ENCODE assay signal across 7 mouse cellular contexts in genomic region chr13:9795889-9796631, GRCm38 (mm10). TPM values are rescaled to one million over a fixed set of nuclear protein-coding genes. Genes with fewer than 3 reads are reported as not detected.
DNase-seq lines count a peak whose midpoint lies in the region; ATAC-seq and TF ChIP-seq lines count a peak whose summit lies in the region.

No protein-coding gene starts in this region.

- ATAC-seq in kidney, postnatal 0 days (replicated peaks; ENCODE audit: low FRiP score, low read depth), result no peak
- peak; percentile 80 for ATAC-seq in hindbrain, embryonic 14.5 days (ENCODE audit: low FRiP score)
- ATAC-seq in neural tube, embryonic 12.5 days (ENCODE audit: low FRiP score, low read depth), result peak; percentile 83

- no peaks in the 10 kb centered on the region for H3K9me3 ChIP-seq in kidney, postnatal 0 days (replicated peaks; ENCODE audit: low read length)
- H3K9me3 ChIP-seq in hindbrain, embryonic 14.5 days (ENCODE audit: control insufficient read depth, low read length), result no peaks in the 10 kb centered on the region
- no peaks in the 10 kb centered on the region for H3K9me3 ChIP-seq in neural tube, embryonic 12.5 days

- 7% methylated on average over 12 of the region's 12 CpGs for WGBS in kidney, postnatal 0 days
- WGBS in hindbrain, embryonic 14.5 days, result under 1% methylated on average over 12 of the region's 12 CpGs
- WGBS in neural tube, embryonic 12.5 days, result 2% methylated on average over 12 of the region's 12 CpGs

- no peak for TF ChIP-seq CTCF in kidney, postnatal 0 days (IDR thresholded peaks at IDR 0.05; ENCODE audit: low read depth)

- DNase-seq in kidney, postnatal 0 days (ENCODE audit: low spot score), result peak; percentile 27
- DNase-seq in kidney, postnatal 10 days, result no peak
- peak; percentile 86 for DNase-seq in embryo, embryonic 11 days
- DNase-seq in hindbrain, embryonic 14.5 days (ENCODE audit: low spot score), result peak; percentile 67
- no peak for DNase-seq in ovary, adult 18-20 months (ENCODE audit: low spot score)
- no peak for DNase-seq in kidney, postnatal 25 days

- no peaks in the 10 kb centered on the region for H3K4me1 ChIP-seq in kidney, postnatal 0 days (replicated peaks; ENCODE audit: insufficient read depth, low read length)
- 0 out of 2 replicates have a peak, but pooled peaks cover 8% of the 10 kb centered on the region for H3K4me1 ChIP-seq in hindbrain, embryonic 14.5 days (replicated peaks; ENCODE audit: control insufficient read depth, insufficient read depth, low read length)
- peaks cover 8% of the 10 kb centered on the region; the same call in 1 of the 2 replicates for H3K4me1 ChIP-seq in neural tube, embryonic 12.5 days

- H3K27me3 ChIP-seq in kidney, postnatal 0 days (ENCODE audit: insufficient read depth, low read length), result no peaks in the 10 kb centered on the region
- no peaks in the 10 kb centered on the region for H3K27me3 ChIP-seq in hindbrain, embryonic 14.5 days (ENCODE audit: control insufficient read depth, insufficient read depth, low read length)
- no peaks in the 10 kb centered on the region for H3K27me3 ChIP-seq in neural tube, embryonic 12.5 days (replicated peaks)

- peak overlapping the region; percentile 56 for H3K4me2 ChIP-seq in kidney, postnatal 0 days (ENCODE audit: low read length)
- peak overlapping the region; percentile 72 for H3K4me2 ChIP-seq in hindbrain, embryonic 14.5 days (replicated peaks)
- peak overlapping the region; percentile 64 for H3K4me2 ChIP-seq in neural tube, embryonic 12.5 days (replicated peaks)

- H3K36me3 ChIP-seq in kidney, postnatal 0 days (ENCODE audit: insufficient read depth, low read length), result no peaks in the 10 kb centered on the region
- no peaks in the 10 kb centered on the region for H3K36me3 ChIP-seq in hindbrain, embryonic 14.5 days (replicated peaks; ENCODE audit: control insufficient read depth, insufficient read depth)
- no peaks in the 10 kb centered on the region for H3K36me3 ChIP-seq in neural tube, embryonic 12.5 days

- 0 out of 2 replicates have a peak overlapping the region, but pooled peaks have one; percentile 43 for H3K9ac ChIP-seq in kidney, postnatal 0 days (ENCODE audit: low read depth, low read length)
- H3K9ac ChIP-seq in hindbrain, embryonic 14.5 days, result peak overlapping the region; percentile 64
- H3K9ac ChIP-seq in neural tube, embryonic 12.5 days, result peak overlapping the region; percentile 36

- peak overlapping the region; percentile 3 for H3K4me3 ChIP-seq in kidney, postnatal 0 days (replicated peaks; ENCODE audit: low read depth, low read length)
- H3K4me3 ChIP-seq in hindbrain, embryonic 14.5 days (replicated peaks; ENCODE audit: low read length), result peak overlapping the region; percentile 31
- peak overlapping the region; percentile 28 for H3K4me3 ChIP-seq in neural tube, embryonic 12.5 days

- H3K27ac ChIP-seq in kidney, postnatal 0 days, result no peak overlapping the region
- peak overlapping the region; percentile 79 for H3K27ac ChIP-seq in hindbrain, embryonic 14.5 days
- H3K27ac ChIP-seq in neural tube, embryonic 12.5 days, result peak overlapping the region; percentile 53; the same call in 1 of the 2 replicates

RNA-seq across cellular contexts. Expression of gene Zmynd11, which starts 30.9 kb away (rescaled TPM):
- 67.1 and 71.3 TPM in 2 replicates for polyA plus RNA-seq in kidney, postnatal 0 days (2015; fragmentation: Nextera tagmentation; extraction: Ambion mirVana)
- 189 and 199 TPM in 2 replicates for polyA plus RNA-seq in hindbrain, embryonic 14.5 days (2014; fragmentation: Nextera tagmentation; extraction: Ambion mirVana)
- polyA plus RNA-seq in neural tube, embryonic 12.5 days (2016; fragmentation: Nextera tagmentation; extraction: Ambion mirVana), result 109 and 112 TPM in 2 replicates

Comparison
In these comparisons a context has a peak if more than half of its experiments do, and no peak if none do; other contexts are left out.
1. DNase-seq: peak in kidney, postnatal 0 days (single experiment), embryo, embryonic 11 days (single experiment) and hindbrain, embryonic 14.5 days (single experiment); none in kidney, postnatal 10 days (single experiment), ovary, adult 18-20 months (single experiment) and kidney, postnatal 25 days (0 of 2).
2. Peak in every context shown above with its lines, with median percentiles within 50 percentile points of each other: H3K4me2 ChIP-seq, H3K4me3 ChIP-seq and H3K9ac ChIP-seq.